Comparison of ENCODE assay signal across 8 mouse cellular contexts in the genomic region with DNA sequence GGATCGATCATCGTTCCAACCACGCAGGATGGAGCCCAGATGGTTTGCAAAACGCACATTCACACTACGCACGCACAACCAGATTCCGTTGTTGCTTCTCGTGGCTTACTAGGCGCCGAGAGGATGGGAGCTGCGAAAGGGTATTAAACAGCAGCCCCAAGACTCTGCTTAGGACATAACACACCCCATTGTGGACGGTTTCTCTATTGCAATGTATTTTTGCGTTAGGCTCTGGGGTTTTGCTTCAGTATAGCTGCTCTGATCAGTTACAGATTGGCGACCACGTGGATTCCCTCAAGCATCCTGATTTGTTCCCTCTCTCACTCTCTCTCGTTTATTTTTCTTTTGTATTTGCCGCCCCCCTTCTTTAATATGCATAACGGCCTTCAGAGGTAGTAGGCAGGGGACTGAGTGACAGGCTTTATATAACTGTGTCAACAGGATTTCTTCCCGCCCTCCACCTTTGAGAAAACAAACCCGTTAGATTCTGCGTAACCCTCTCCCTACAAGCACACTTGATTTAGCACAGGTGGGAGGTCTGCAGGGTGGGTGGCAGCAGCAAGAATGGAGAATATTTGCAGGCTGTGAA. TPM values are rescaled to one million over a fixed set of nuclear protein-coding genes. Genes with fewer than 3 reads are reported as not detected.
A peak's percentile ranks its signal among the peaks of the same experiment; 100 is the strongest.
DNase-seq lines count a peak whose midpoint lies in the region; ATAC-seq lines count a peak whose summit lies in the region.

No protein-coding gene starts in this region.

- WGBS in hindbrain, embryonic 13.5 days = under 1% methylated on average over 21 of the region's 21 CpGs
- under 1% methylated on average over 21 of the region's 21 CpGs for WGBS in neural tube, embryonic 13.5 days

- H3K27ac ChIP-seq in hindbrain, embryonic 13.5 days = peak overlapping the region; percentile 100
- peak overlapping the region; percentile 100 for H3K27ac ChIP-seq in neural tube, embryonic 13.5 days (replicated peaks)

- DNase-seq in B cell, adult 2 months = peak; percentile 38 to 43
- peak; percentile 28 to 50 for DNase-seq in cerebellum, postnatal 36 days
- DNase-seq in left cerebral cortex, postnatal 4 days = peak; percentile 30
- no peak for DNase-seq in urinary bladder, postnatal 36 days (ENCODE audit: low spot score in 2 of 2)

- peaks cover 37% of the 10 kb centered on the region for H3K4me1 ChIP-seq in erythroblast, embryonic 14.5 days (ENCODE audit: control insufficient read depth)
- peaks cover 27% of the 10 kb centered on the region for H3K4me1 ChIP-seq in hindbrain, embryonic 13.5 days (replicated peaks)
- peaks cover 26% of the 10 kb centered on the region for H3K4me1 ChIP-seq in neural tube, embryonic 13.5 days (replicated peaks)

- no peak for ATAC-seq in erythroblast, adult 5-6 weeks (replicated peaks; ENCODE audit: low FRiP score, poor library complexity, severe bottlenecking)
- peak; percentile 22 for ATAC-seq in hindbrain, embryonic 13.5 days (ENCODE audit: low FRiP score)
- ATAC-seq in neural tube, embryonic 13.5 days (ENCODE audit: low read depth) = peak; percentile 34

- H3K36me3 ChIP-seq in erythroblast, embryonic 14.5 days (ENCODE audit: control insufficient read depth) = peaks cover 2% of the 10 kb centered on the region
- H3K36me3 ChIP-seq in hindbrain, embryonic 13.5 days = no peaks in the 10 kb centered on the region
- no peaks in the 10 kb centered on the region for H3K36me3 ChIP-seq in neural tube, embryonic 13.5 days

- intact Hi-C loops in left cerebral cortex, postnatal 4 days (cut with DNase I) = loop anchor here (5.0 kb wide), 3 partner anchors 34 to 84 kb away; a partner anchor contains a TSS

- peak overlapping the region; percentile 90 for H3K4me2 ChIP-seq in hindbrain, embryonic 13.5 days
- peak overlapping the region; percentile 93 for H3K4me2 ChIP-seq in neural tube, embryonic 13.5 days

- H3K27me3 ChIP-seq in erythroblast, embryonic 14.5 days (ENCODE audit: control insufficient read depth) = peaks cover 52% of the 10 kb centered on the region
- 0 out of 2 replicates have a peak, but pooled peaks cover 5% of the 10 kb centered on the region for H3K27me3 ChIP-seq in hindbrain, embryonic 13.5 days
- H3K27me3 ChIP-seq in neural tube, embryonic 13.5 days = 0 out of 2 replicates have a peak, but pooled peaks cover 2% of the 10 kb centered on the region

- H3K9me3 ChIP-seq in erythroblast, embryonic 14.5 days (ENCODE audit: control insufficient read depth, low read length) = no peaks in the 10 kb centered on the region
- no peaks in the 10 kb centered on the region for H3K9me3 ChIP-seq in hindbrain, embryonic 13.5 days
- H3K9me3 ChIP-seq in neural tube, embryonic 13.5 days = no peaks in the 10 kb centered on the region

- peak overlapping the region; percentile 99 for H3K9ac ChIP-seq in hindbrain, embryonic 13.5 days
- peak overlapping the region; percentile 82 for H3K9ac ChIP-seq in neural tube, embryonic 13.5 days

- H3K4me3 ChIP-seq in erythroblast, embryonic 14.5 days (replicated peaks) = peak overlapping the region; percentile 95
- peak overlapping the region; percentile 97 for H3K4me3 ChIP-seq in hindbrain, embryonic 13.5 days
- H3K4me3 ChIP-seq in neural tube, embryonic 13.5 days = peak overlapping the region; percentile 88

RNA-seq across cellular contexts. Expression of a gene that starts 2.0 kb away (rescaled TPM):
- polyA plus RNA-seq in erythroblast, embryonic 14.5 days (2012) = 0.29 and 0.38 TPM in 2 replicates
- 15.8 and 32.8 TPM in 2 replicates for total RNA-seq in erythroblast, adult 5-6 weeks (2015; ENCODE audit: low replicate concordance)
- 6.0 and 7.8 TPM in 2 replicates for total RNA-seq in erythroblast, adult 5-6 weeks (2017; ENCODE audit: low replicate concordance)
- 15.8 and 20.6 TPM in 2 replicates for polyA plus RNA-seq in hindbrain, embryonic 13.5 days (2015; fragmentation: Nextera tagmentation; extraction: Ambion mirVana)
- 10 to 100 TPM; 67.5 to 70.0 TPM for total RNA-seq in left cerebral cortex, postnatal 4 days (2021)
- 20.9 and 25.0 TPM in 2 replicates for polyA plus RNA-seq in neural tube, embryonic 13.5 days (2015; fragmentation: Nextera tagmentation; extraction: Ambion mirVana)

RNA-seq across cellular contexts. Expression of a gene that starts 37.5 kb away (rescaled TPM):
- polyA plus RNA-seq in erythroblast, embryonic 14.5 days (2012) = 7.2 and 8.5 TPM in 2 replicates
- 219 and 228 TPM in 2 replicates for total RNA-seq in erythroblast, adult 5-6 weeks (2015; ENCODE audit: low replicate concordance)
- total RNA-seq in erythroblast, adult 5-6 weeks (2017; ENCODE audit: low replicate concordance) = 38.1 and 117 TPM in 2 replicates
- polyA plus RNA-seq in hindbrain, embryonic 13.5 days (2015; fragmentation: Nextera tagmentation; extraction: Ambion mirVana) = 795 and 863 TPM in 2 replicates
- 100 to 1,000 TPM; 325 to 329 TPM for total RNA-seq in left cerebral cortex, postnatal 4 days (2021)
- polyA plus RNA-seq in neural tube, embryonic 13.5 days (2015; fragmentation: Nextera tagmentation; extraction: Ambion mirVana) = 725 and 838 TPM in 2 replicates

Comparison
In these comparisons a context has a peak if more than half of its experiments do, and no peak if none do; other contexts are left out.
1. DNase-seq: peak in B cell, adult 2 months (2 of 2), cerebellum, postnatal 36 days (2 of 2) and left cerebral cortex, postnatal 4 days (single experiment); none in urinary bladder, postnatal 36 days (0 of 2).
2. RNA of a gene that starts 2.0 kb away (polyA plus RNA-seq): 20.9 to 25.0 TPM in neural tube, embryonic 13.5 days and 15.8 to 20.6 TPM in hindbrain, embryonic 13.5 days; 0.29 to 0.38 TPM in erythroblast, embryonic 14.5 days; every median in the first group is over 10 times any median in the second.
3. RNA of a gene that starts 37.5 kb away (polyA plus RNA-seq): 795 to 863 TPM in hindbrain, embryonic 13.5 days and 725 to 838 TPM in neural tube, embryonic 13.5 days; 7.2 to 8.5 TPM in erythroblast, embryonic 14.5 days; every median in the first group is over 10 times any median in the second.
4. Peak in every context shown above with its lines, with median percentiles within 50 percentile points of each other: H3K4me3 ChIP-seq.